Mouse (Mus musculus) hindbrain, embryonic 14.5 days (tissue): ENCODE results near the gene Acer3. TPM values are rescaled to one million over a fixed set of nuclear protein-coding genes. Genes with fewer than 3 reads are reported as not detected.

Experiments
- ATAC-seq: fragments of 200-750 bp; cut with Nextera tagmentation; 2 replicates; pipeline ENCODE4 v1.8.0; 2017; ENCODE audit warnings: moderate number of reproducible peaks, mild to moderate bottlenecking, moderate TSS enrichment, moderate library complexity; ENCODE audit not compliant: low FRiP score
- DNase-seq: peaks from one replicate; pipeline ENCODE4 v3.0.0-alpha.2; 2015; ENCODE audit warnings: low spot score
- H3K27ac ChIP-seq: fragments of 300-500 bp; sonication (generic); 2 replicates; pipeline ENCODE4 v1.5.1; 2014; ENCODE audit warnings: mild to moderate bottlenecking, moderate library complexity
- H3K27me3 ChIP-seq: fragments of 300-500 bp; sonication (generic); 2 replicates; pipeline ENCODE4 v1.6.1; 2014; ENCODE audit warnings: mild to moderate bottlenecking, low read length, mixed read lengths; ENCODE audit not compliant: control insufficient read depth, insufficient read depth
- H3K36me3 ChIP-seq: fragments of 300-500 bp; sonication (generic); replicated peaks from 2 replicates; pipeline ENCODE4 v1.6.1; 2014; ENCODE audit not compliant: control insufficient read depth, insufficient read depth
- H3K4me1 ChIP-seq: fragments of 300-500 bp; sonication (generic); replicated peaks from 2 replicates; pipeline ENCODE4 v1.6.1; 2014; ENCODE audit warnings: antibody characterized with exemption, low read length, mixed read lengths; ENCODE audit not compliant: control insufficient read depth, insufficient read depth
- H3K4me2 ChIP-seq: fragments of 300-500 bp; sonication (generic); replicated peaks from 2 replicates; pipeline ENCODE4 v1.6.1; 2014; ENCODE audit warnings: mild to moderate bottlenecking, moderate library complexity
- H3K4me3 ChIP-seq: fragments of 300-500 bp; sonication (generic); replicated peaks from 2 replicates; pipeline ENCODE4 v1.5.1; 2014; ENCODE audit warnings: mild to moderate bottlenecking, low read length
- H3K9ac ChIP-seq: fragments of 300-500 bp; sonication (generic); 2 replicates; pipeline ENCODE4 v1.6.1; 2014
- H3K9me3 ChIP-seq: fragments of 300-500 bp; sonication (generic); 2 replicates; pipeline ENCODE4 v1.6.1; 2016; ENCODE audit warnings: low read length; ENCODE audit not compliant: control insufficient read depth
- WGBS: fragments of 180-500 bp; shearing (Covaris S2); extraction: QIAGEN DNeasy Blood & Tissue Kit; methylation state at CpG from one replicate; pipeline ENCODE4 v1.1.7; 2014; 5-methylcytosine and 5-hydroxymethylcytosine counted together
- polyA plus RNA-seq: library from polyadenylated mRNA; unstranded; fragments of >200 nt; fragmentation: Nextera tagmentation; extraction: Ambion mirVana; gene quantifications from 2 replicates; pipeline ENCODE4 v1.2.1, GENCODE M21; 2014

Acer3 gene
- polyA plus RNA-seq, 1 experiment from 2014 or later: 27.4 TPM

DNA sequence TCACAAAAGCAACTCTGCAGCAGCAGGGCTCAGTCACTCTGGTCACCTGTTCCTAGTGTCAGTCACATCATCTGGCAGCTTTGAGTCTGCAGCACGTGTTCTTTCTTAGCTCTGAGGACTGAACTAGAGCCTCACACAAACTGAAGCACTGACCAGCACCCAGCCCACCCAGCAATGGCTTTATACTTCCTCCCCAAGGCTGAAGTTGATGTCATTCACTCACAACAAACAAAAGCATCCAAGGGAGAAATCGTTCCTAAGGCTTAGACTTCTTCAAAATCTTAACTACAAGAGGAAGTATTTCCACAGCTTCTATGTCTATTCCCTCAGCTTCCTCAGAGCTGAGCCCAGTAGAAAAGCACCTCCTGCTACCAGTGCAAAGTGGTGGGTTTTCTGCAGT is 7.3 kb upstream of the Acer3 start:
- no peak for ATAC-seq
- Histone ChIP-seq H3K9ac (no peak overlapping the region), H3K27ac (no peak overlapping the region), H3K27me3 (no peaks in the 10 kb centered on the region), H3K36me3 (no peaks in the 10 kb centered on the region), H3K4me3 (no peak overlapping the region), H3K4me1 (peaks cover 6% of the 10 kb centered on the region), H3K4me2 (no peak overlapping the region), H3K9me3 (no peaks in the 10 kb centered on the region)
- no peak for DNase-seq
- WGBS: 57% methylated on average over 2 of the region's 2 CpGs

DNA sequence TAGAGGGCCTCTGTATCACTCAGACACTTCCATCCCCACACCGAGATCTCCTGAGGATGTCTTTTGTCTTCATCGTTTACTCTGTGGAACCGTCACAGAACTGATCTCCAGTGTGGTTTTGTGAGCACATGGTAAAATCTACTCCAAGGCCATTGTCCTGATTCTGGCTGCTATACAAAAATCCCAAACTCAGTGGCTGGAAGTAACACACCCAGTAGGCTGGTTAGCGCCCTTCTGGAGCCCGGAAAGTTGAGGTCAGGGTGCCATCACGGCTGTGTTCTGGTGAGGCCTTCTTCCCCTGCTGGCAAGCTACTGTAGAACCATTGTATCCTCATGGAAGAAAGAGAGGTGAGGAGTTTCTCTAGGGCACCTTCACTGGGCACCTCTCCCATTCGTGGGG is 5.0 kb upstream of the Acer3 start:
- DNase-seq (no peak), ATAC-seq (no peak)
- no peak overlapping the region for H3K4me3 ChIP-seq
- H3K9me3 ChIP-seq: no peaks in the 10 kb centered on the region
- no peak overlapping the region for H3K9ac ChIP-seq
- no peaks in the 10 kb centered on the region for H3K36me3 ChIP-seq
- H3K4me2 ChIP-seq: no peak overlapping the region
- H3K27me3 ChIP-seq: no peaks in the 10 kb centered on the region
- 85% methylated on average over 7 of the region's 7 CpGs for WGBS
- H3K4me1 ChIP-seq: peaks cover 9% of the 10 kb centered on the region
- no peak overlapping the region for H3K27ac ChIP-seq

GRCm38 (mm10) chr7:98324228-98324627 is 3.2 kb upstream of the Acer3 start:
- H3K36me3 ChIP-seq: no peaks in the 10 kb centered on the region
- no peak overlapping the region for H3K4me3 ChIP-seq
- no peak for ATAC-seq
- H3K9me3 ChIP-seq: no peaks in the 10 kb centered on the region
- whole genome bisulfite sequencing: 75% methylated on average over 1 of the region's 1 CpGs
- no peak for DNase-seq
- no peak overlapping the region for H3K4me2 ChIP-seq
- H3K27ac ChIP-seq: no peak overlapping the region
- no peak overlapping the region for H3K9ac ChIP-seq
- no peaks in the 10 kb centered on the region for H3K27me3 ChIP-seq
- peaks cover 9% of the 10 kb centered on the region for H3K4me1 ChIP-seq

GRCm38 (mm10) chr7:98323288-98324019 is 2.4 kb upstream of the Acer3 start:
- H3K4me3 ChIP-seq: no peak overlapping the region
- no peak overlapping the region for H3K9ac ChIP-seq
- H3K4me2 ChIP-seq: no peak overlapping the region
- no peaks in the 10 kb centered on the region for H3K36me3 ChIP-seq
- WGBS: 20% methylated on average over 5 of the region's 5 CpGs
- H3K27me3 ChIP-seq: no peaks in the 10 kb centered on the region
- peak; percentile 70 for DNase-seq
- H3K9me3 ChIP-seq: no peaks in the 10 kb centered on the region
- peaks cover 9% of the 10 kb centered on the region for H3K4me1 ChIP-seq
- peak overlapping the region; percentile 4; the same call in 1 of the 2 replicates for H3K27ac ChIP-seq
- peak; percentile 84 for ATAC-seq

- no peaks in the 10 kb centered on the region for H3K27me3 ChIP-seq
- no peak overlapping the region for H3K9ac ChIP-seq
- H3K4me3 ChIP-seq: no peak overlapping the region
- ATAC-seq (no peak), DNase-seq (no peak)
- H3K27ac ChIP-seq: no peak overlapping the region
- 80% methylated on average over 3 of the region's 3 CpGs for WGBS
- no peaks in the 10 kb centered on the region for H3K36me3 ChIP-seq
- H3K4me2 ChIP-seq: no peak overlapping the region
- H3K4me1 ChIP-seq: peaks cover 9% of the 10 kb centered on the region
- H3K9me3 ChIP-seq: no peaks in the 10 kb centered on the region
Observed at GRCm38 (mm10) chr7:98322415-98322814, 1.4 kb upstream of the Acer3 start.

DNA sequence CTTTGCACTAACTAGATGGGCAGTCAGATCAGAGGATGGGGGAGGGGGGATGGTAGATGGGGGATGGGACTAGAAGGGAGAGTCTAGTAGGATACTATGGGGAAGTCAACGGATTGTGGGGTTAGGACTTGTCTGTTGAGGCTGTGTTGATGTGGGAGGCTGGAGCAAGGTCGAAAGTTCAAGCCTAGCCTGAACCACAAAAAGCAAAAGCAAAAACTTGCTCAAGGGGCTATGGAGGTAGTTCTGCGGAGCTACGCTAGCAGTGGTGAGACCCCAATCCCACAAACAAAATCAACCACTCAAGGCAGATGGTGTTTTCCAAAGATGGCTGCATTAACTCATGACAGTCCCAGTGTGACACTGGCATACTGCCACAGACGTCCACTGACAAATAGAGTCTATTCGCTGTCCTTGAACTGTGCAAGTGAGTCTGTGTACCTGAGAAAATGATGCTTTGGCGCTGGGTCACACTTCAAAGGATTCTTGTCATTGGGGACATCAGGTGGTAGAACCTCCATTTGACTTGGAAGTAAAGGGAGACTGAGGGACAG is 927 bp downstream of the Acer3 start:
- 79% methylated on average over 7 of the region's 7 CpGs for WGBS
- no peaks in the 10 kb centered on the region for H3K36me3 ChIP-seq

GRCm38 (mm10) chr7:98316568-98316967 is 4.4 kb downstream of the Acer3 start:
- no peaks in the 10 kb centered on the region for H3K36me3 ChIP-seq
- ATAC-seq (no peak), DNase-seq (no peak)
- H3K27me3 ChIP-seq: no peaks in the 10 kb centered on the region
- H3K9me3 ChIP-seq: no peaks in the 10 kb centered on the region
- H3K4me2 ChIP-seq: no peak overlapping the region
- no peak overlapping the region for H3K27ac ChIP-seq
- H3K4me3 ChIP-seq: no peak overlapping the region
- 52% methylated on average over 2 of the region's 2 CpGs for WGBS
- H3K9ac ChIP-seq: no peak overlapping the region
- no peaks in the 10 kb centered on the region for H3K4me1 ChIP-seq

More for the DNA sequence above, 927 bp downstream of the Acer3 start:
- no peak overlapping the region for H3K4me2 ChIP-seq
- peaks cover 9% of the 10 kb centered on the region for H3K4me1 ChIP-seq
- H3K27me3 ChIP-seq: no peaks in the 10 kb centered on the region
- no peaks in the 10 kb centered on the region for H3K9me3 ChIP-seq
- DNase-seq (no peak), ATAC-seq (no peak)
- no peak overlapping the region for H3K27ac ChIP-seq
- no peak overlapping the region for H3K9ac ChIP-seq
- H3K4me3 ChIP-seq: no peak overlapping the region

DNA sequence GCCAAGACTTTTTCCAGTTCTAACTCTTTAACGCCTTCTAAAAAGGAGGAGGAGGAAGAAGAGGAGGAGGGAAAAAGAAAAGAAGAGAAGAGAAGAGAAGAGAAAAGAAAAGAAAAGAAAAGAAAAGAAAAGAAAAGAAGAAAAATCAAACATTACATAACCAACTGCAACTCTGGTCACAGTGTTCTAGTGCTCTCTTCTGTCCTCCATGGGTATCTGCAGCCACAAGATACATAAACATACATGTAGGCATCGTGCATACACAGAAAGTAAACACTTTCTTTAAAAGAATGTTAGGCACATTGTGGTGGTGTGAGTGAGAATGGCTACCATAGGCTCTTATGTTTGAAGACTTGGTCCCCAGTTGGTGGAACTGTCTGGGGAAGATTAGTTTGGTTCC is 5.9 kb downstream of the Acer3 start:
- WGBS: 91% methylated on average over 2 of the region's 2 CpGs
- no peak for ATAC-seq
- no peaks in the 10 kb centered on the region for H3K36me3 ChIP-seq

GRCm38 (mm10) chr7:98312185-98312920 is 8.7 kb downstream of the Acer3 start:
- WGBS: 69% methylated on average over 4 of the region's 4 CpGs
- no peak overlapping the region for H3K27ac ChIP-seq
- no peaks in the 10 kb centered on the region for H3K36me3 ChIP-seq
- peaks cover 9% of the 10 kb centered on the region for H3K4me1 ChIP-seq
- no peaks in the 10 kb centered on the region for H3K27me3 ChIP-seq
- H3K4me2 ChIP-seq: no peak overlapping the region
- H3K4me3 ChIP-seq: no peak overlapping the region
- no peak overlapping the region for H3K9ac ChIP-seq
- H3K9me3 ChIP-seq: no peaks in the 10 kb centered on the region
- DNase-seq (no peak), ATAC-seq (no peak)

More for the DNA sequence above, 5.9 kb downstream of the Acer3 start:
- DNase-seq: no peak
- Histone ChIP-seq H3K4me2 (no peak overlapping the region), H3K9ac (no peak overlapping the region), H3K27me3 (no peaks in the 10 kb centered on the region), H3K9me3 (no peaks in the 10 kb centered on the region), H3K4me1 (no peaks in the 10 kb centered on the region), H3K4me3 (no peak overlapping the region), H3K27ac (no peak overlapping the region)
